Mouse (Mus musculus) lung, adult 2 months (tissue): ENCODE results near the gene Mrpl58.

Source experiments
- CTCF ChIP-seq: fragments of 200-500 bp; IDR thresholded peaks from 2 replicates; pipeline ENCODE4 v1.5.1; 2011; ENCODE audit warnings: mild to moderate bottlenecking, low read length, control low read depth; ENCODE audit not compliant: insufficient read depth
- POLR2A ChIP-seq: fragments of 200-500 bp; IDR thresholded peaks from 2 replicates; pipeline ENCODE4 v1.6.1; 2011; ENCODE audit warnings: low read depth, mild to moderate bottlenecking, control low read depth, low read length, borderline replicate concordance; ENCODE audit errors: extremely low read depth

DNA sequence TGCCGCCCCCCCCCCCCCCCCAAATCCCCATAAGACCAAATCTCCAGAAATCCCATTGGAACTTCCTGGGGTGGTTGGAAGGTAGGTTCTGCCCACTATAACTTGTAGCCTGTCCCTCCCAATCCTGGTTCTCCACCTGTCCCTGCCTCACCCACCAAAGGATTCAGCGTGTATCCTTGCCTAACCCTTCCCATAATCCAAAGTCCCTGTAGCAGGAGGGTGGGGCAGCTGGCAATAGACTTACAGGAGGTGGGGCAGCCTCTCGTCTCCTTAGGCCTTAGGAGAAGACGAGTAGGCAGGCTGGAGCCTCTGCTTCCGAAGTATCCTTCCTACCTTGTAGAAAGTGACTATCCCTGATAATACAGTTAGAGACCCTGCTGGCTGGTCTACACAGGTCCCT lies 52.6 kb downstream of the Mrpl58 start:
- no peak for TF ChIP-seq POLR2A
- TF ChIP-seq CTCF = no peak
